Mouse (Mus musculus) heart, adult 2 months (tissue): ENCODE measurements at regions not wholly inside any gene's neighbourhood (a gene's known extent, or its start where the extent isn't known, plus 50 kb on each side); places are given as distances from the start of the nearest gene placed in this dataset.

Source experiments
- EP300 ChIP-seq: fragments of 200-500 bp; IDR thresholded peaks from 2 replicates; pipeline ENCODE4 v1.6.1; 2011; ENCODE audit warnings: low read depth, low read length, control low read depth; ENCODE audit not compliant: insufficient read depth
- POLR2A ChIP-seq: fragments of 200-500 bp; IDR thresholded peaks from 2 replicates; pipeline ENCODE4 v1.6.1; 2011; ENCODE audit warnings: mild to moderate bottlenecking, low read depth, low read length, control low read depth; ENCODE audit not compliant: insufficient read depth

DNA sequence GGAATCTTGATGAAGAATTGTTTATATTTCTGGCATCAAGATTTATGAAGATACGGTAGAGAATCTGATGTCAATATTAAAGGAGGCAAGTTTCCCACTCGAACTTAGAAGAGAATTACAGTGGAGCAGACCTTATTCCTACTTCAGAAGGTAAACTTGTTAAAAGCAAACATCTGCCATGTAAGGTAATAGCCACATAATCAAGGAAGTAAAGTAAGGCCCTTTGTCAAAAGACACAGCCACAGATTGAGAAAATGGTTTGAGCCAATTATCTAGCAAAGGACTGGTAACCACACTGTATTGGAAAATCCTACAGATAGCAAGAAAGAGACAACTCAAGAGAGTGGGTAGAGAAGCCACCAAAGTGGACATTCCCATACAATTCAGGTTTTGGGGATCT lies 111.4 kb upstream of the Gm5148 start:
- TF ChIP-seq POLR2A (no peak), EP300 (no peak)
